Mouse (Mus musculus): ENCODE data around the gene Sectm1a. TPM values are rescaled to one million over a fixed set of nuclear protein-coding genes. Genes with fewer than 3 reads are reported as not detected.
"Not testable (repeated sequence)": the region's sequence is repeated elsewhere in the genome, so short reads cannot be mapped to it uniquely, and the experiment has no call there.

Sectm1a gene
- polyA plus RNA-seq, 1 experiment from 2014 or later, result 0.68 TPM

- WGBS (ENCODE audit: insufficient replicate concordance), result 56% methylated on average over 2 of the region's 2 CpGs
- no peak overlapping the region for H3K4me3 ChIP-seq (replicated peaks)
- no peak overlapping the region for H3K27ac ChIP-seq (replicated peaks)
- no peaks in the 10 kb centered on the region for H3K27me3 ChIP-seq
- 0 out of 2 replicates have a peak, but pooled peaks cover 3% of the 10 kb centered on the region for H3K4me1 ChIP-seq (replicated peaks)
- H3K36me3 ChIP-seq (replicated peaks), result no peaks in the 10 kb centered on the region
- no peaks in the 10 kb centered on the region for H3K9me3 ChIP-seq (replicated peaks)
- no peak overlapping the region for H3K4me2 ChIP-seq
- no peak overlapping the region for H3K9ac ChIP-seq
- ATAC-seq (ENCODE audit: insufficient read depth), result no peak
Observed at GRCm38 (mm10) chr11:121089756-121090546, 8.9 kb upstream of the Sectm1a start.

GRCm38 (mm10) chr11:121088997-121089396 lies 8.0 kb upstream of the Sectm1a start:
- whole genome bisulfite sequencing (ENCODE audit: insufficient replicate concordance), result 53% methylated on average over 6 of the region's 6 CpGs
- Histone ChIP-seq H3K36me3 (replicated peaks) (no peaks in the 10 kb centered on the region), H3K27ac (replicated peaks) (no peak overlapping the region), H3K4me3 (replicated peaks) (no peak overlapping the region), H3K4me1 (replicated peaks) (0 out of 2 replicates have a peak, but pooled peaks cover 3% of the 10 kb centered on the region), H3K9me3 (replicated peaks) (no peaks in the 10 kb centered on the region), H3K4me2 (no peak overlapping the region), H3K27me3 (no peaks in the 10 kb centered on the region), H3K9ac (no peak overlapping the region)
- ATAC-seq (ENCODE audit: insufficient read depth), result no peak

- Histone ChIP-seq H3K4me3 (replicated peaks) (0 out of 2 replicates have a peak overlapping the region, but pooled peaks have one; percentile 14), H3K4me1 (replicated peaks) (peaks cover 16% of the 10 kb centered on the region; the same call in 1 of the 2 replicates), H3K27me3 (no peaks in the 10 kb centered on the region), H3K9me3 (replicated peaks) (no peaks in the 10 kb centered on the region), H3K4me2 (peak overlapping the region; percentile 29), H3K27ac (replicated peaks) (peak overlapping the region; percentile 49; the same call in 1 of the 2 replicates), H3K9ac (no peak overlapping the region), H3K36me3 (replicated peaks) (no peaks in the 10 kb centered on the region)
- WGBS (ENCODE audit: insufficient replicate concordance), result 25% methylated on average over 4 of the region's 4 CpGs
- ATAC-seq (ENCODE audit: insufficient read depth), result peak; percentile 64; the same call in 1 of the 2 replicates
Observed at GRCm38 (mm10) chr11:121086296-121086695, 5.3 kb upstream of the Sectm1a start.

- Histone ChIP-seq H3K9me3 (replicated peaks) (no peaks in the 10 kb centered on the region), H3K4me2 (no peak overlapping the region), H3K27ac (replicated peaks) (0 out of 2 replicates have a peak overlapping the region, but pooled peaks have one; percentile 21), H3K9ac (no peak overlapping the region), H3K4me3 (replicated peaks) (no peak overlapping the region), H3K27me3 (no peaks in the 10 kb centered on the region), H3K36me3 (replicated peaks) (no peaks in the 10 kb centered on the region), H3K4me1 (replicated peaks) (peaks cover 16% of the 10 kb centered on the region; the same call in 1 of the 2 replicates)
- no peak for ATAC-seq (ENCODE audit: insufficient read depth)
- 51% methylated on average over 5 of the region's 5 CpGs for WGBS (ENCODE audit: insufficient replicate concordance)
Observed at GRCm38 (mm10) chr11:121085181-121085580, 4.2 kb upstream of the Sectm1a start.

GRCm38 (mm10) chr11:121082857-121083500 lies 2.0 kb upstream of the Sectm1a start:
- Histone ChIP-seq H3K36me3 (replicated peaks) (no peaks in the 10 kb centered on the region), H3K4me3 (replicated peaks) (no peak overlapping the region), H3K4me2 (peak overlapping the region; percentile 29; the same call in 1 of the 2 replicates), H3K27me3 (no peaks in the 10 kb centered on the region), H3K27ac (replicated peaks) (peak overlapping the region; percentile 38), H3K4me1 (replicated peaks) (peaks cover 16% of the 10 kb centered on the region; the same call in 1 of the 2 replicates), H3K9me3 (replicated peaks) (no peaks in the 10 kb centered on the region), H3K9ac (no peak overlapping the region)
- 24% methylated on average over 6 of the region's 6 CpGs for WGBS (ENCODE audit: insufficient replicate concordance)
- ATAC-seq (ENCODE audit: insufficient read depth), result no peak

GRCm38 (mm10) chr11:121082250-121082649 lies 1.2 kb upstream of the Sectm1a start:
- Histone ChIP-seq H3K9ac (no peak overlapping the region), H3K36me3 (replicated peaks) (no peaks in the 10 kb centered on the region), H3K4me1 (replicated peaks) (peaks cover 16% of the 10 kb centered on the region; the same call in 1 of the 2 replicates), H3K4me3 (replicated peaks) (no peak overlapping the region), H3K9me3 (replicated peaks) (no peaks in the 10 kb centered on the region), H3K4me2 (peak overlapping the region; percentile 29; the same call in 1 of the 2 replicates), H3K27me3 (no peaks in the 10 kb centered on the region), H3K27ac (replicated peaks) (0 out of 2 replicates have a peak overlapping the region, but pooled peaks have one; percentile 29)
- no peak for ATAC-seq (ENCODE audit: insufficient read depth)
- WGBS (ENCODE audit: insufficient replicate concordance), result 48% methylated on average over 3 of the region's 3 CpGs

GRCm38 (mm10) chr11:121080330-121080729 lies 690 bp downstream of the Sectm1a start:
- no peaks in the 10 kb centered on the region for H3K27me3 ChIP-seq
- H3K4me3 ChIP-seq (replicated peaks), result no peak overlapping the region
- H3K4me2 ChIP-seq, result no peak overlapping the region
- ATAC-seq (ENCODE audit: insufficient read depth), result no peak
- H3K9me3 ChIP-seq (replicated peaks), result no peaks in the 10 kb centered on the region
- peaks cover 12% of the 10 kb centered on the region; the same call in 1 of the 2 replicates for H3K4me1 ChIP-seq (replicated peaks)
- H3K9ac ChIP-seq, result no peak overlapping the region
- no peaks in the 10 kb centered on the region for H3K36me3 ChIP-seq (replicated peaks)
- H3K27ac ChIP-seq (replicated peaks), result no peak overlapping the region
- 75% methylated on average over 8 of the region's 8 CpGs for WGBS (ENCODE audit: insufficient replicate concordance)

GRCm38 (mm10) chr11:121075655-121076054 lies 5.4 kb downstream of the Sectm1a start:
- no peak overlapping the region for H3K4me3 ChIP-seq (replicated peaks)
- 51% methylated on average over 5 of the region's 5 CpGs for WGBS (ENCODE audit: insufficient replicate concordance)
- no peaks in the 10 kb centered on the region for H3K9me3 ChIP-seq (replicated peaks)
- no peaks in the 10 kb centered on the region for H3K36me3 ChIP-seq (replicated peaks)
- H3K27ac ChIP-seq (replicated peaks), result no peak overlapping the region
- H3K4me2 ChIP-seq, result no peak overlapping the region
- no peak overlapping the region for H3K9ac ChIP-seq
- H3K27me3 ChIP-seq, result no peaks in the 10 kb centered on the region
- no peak for ATAC-seq (ENCODE audit: insufficient read depth)
- no peaks in the 10 kb centered on the region for H3K4me1 ChIP-seq (replicated peaks)

GRCm38 (mm10) chr11:121069662-121070061 lies 11.4 kb downstream of the Sectm1a start:
- 75% methylated on average over 12 of the region's 16 CpGs for WGBS (ENCODE audit: insufficient replicate concordance)
- not testable (repeated sequence) for H3K36me3 ChIP-seq (replicated peaks); H3K27me3 ChIP-seq; H3K4me2 ChIP-seq; ATAC-seq (ENCODE audit: insufficient read depth); H3K9ac ChIP-seq; H3K4me3 ChIP-seq (replicated peaks); H3K4me1 ChIP-seq (replicated peaks); H3K27ac ChIP-seq (replicated peaks); H3K9me3 ChIP-seq (replicated peaks)

- Histone ChIP-seq H3K9ac (no peak overlapping the region), H3K4me1 (replicated peaks) (no peaks in the 10 kb centered on the region), H3K9me3 (replicated peaks) (no peaks in the 10 kb centered on the region), H3K36me3 (replicated peaks) (no peaks in the 10 kb centered on the region), H3K27me3 (no peaks in the 10 kb centered on the region), H3K27ac (replicated peaks) (no peak overlapping the region), H3K4me3 (replicated peaks) (no peak overlapping the region), H3K4me2 (no peak overlapping the region)
- ATAC-seq (ENCODE audit: insufficient read depth), result no peak
- WGBS (ENCODE audit: insufficient replicate concordance), result 74% methylated on average over 2 of the region's 2 CpGs
Observed at GRCm38 (mm10) chr11:121067895-121068294, 13.1 kb downstream of the Sectm1a start.

GRCm38 (mm10) chr11:121064197-121064596 lies 16.8 kb downstream of the Sectm1a start:
- H3K9ac ChIP-seq, result no peak overlapping the region
- H3K4me1 ChIP-seq (replicated peaks), result no peaks in the 10 kb centered on the region
- no peaks in the 10 kb centered on the region for H3K9me3 ChIP-seq (replicated peaks)
- no peak overlapping the region for H3K4me3 ChIP-seq (replicated peaks)
- H3K4me2 ChIP-seq, result no peak overlapping the region
- ATAC-seq (ENCODE audit: insufficient read depth), result no peak
- no peaks in the 10 kb centered on the region for H3K36me3 ChIP-seq (replicated peaks)
- 58% methylated on average over 3 of the region's 3 CpGs for whole genome bisulfite sequencing (ENCODE audit: insufficient replicate concordance)
- H3K27me3 ChIP-seq, result no peaks in the 10 kb centered on the region
- H3K27ac ChIP-seq (replicated peaks), result no peak overlapping the region

Data from liver, embryonic 15.5 days (tissue).